Mouse (Mus musculus) left cerebral cortex, adult 18-20 months (tissue): ENCODE results near the gene Selp. TPM values are rescaled to one million over a fixed set of nuclear protein-coding genes. Genes with fewer than 3 reads are reported as not detected.

ENCODE experiments used
- DNase-seq, 2 experiments: peaks; one replicate each; pipeline ENCODE4 v3.0.0; 2021 to 2022; ENCODE audit warnings: low spot score in 2 of 2, mixed read lengths in 1 of 2
- total RNA-seq, 2 experiments: library from RNA; stranded (reverse); gene quantifications; 2 replicates each; pipeline ENCODE4 v1.2.3; 2021

The Selp gene
- total RNA-seq, 2 experiments from 2014 or later: not detected

DNA sequence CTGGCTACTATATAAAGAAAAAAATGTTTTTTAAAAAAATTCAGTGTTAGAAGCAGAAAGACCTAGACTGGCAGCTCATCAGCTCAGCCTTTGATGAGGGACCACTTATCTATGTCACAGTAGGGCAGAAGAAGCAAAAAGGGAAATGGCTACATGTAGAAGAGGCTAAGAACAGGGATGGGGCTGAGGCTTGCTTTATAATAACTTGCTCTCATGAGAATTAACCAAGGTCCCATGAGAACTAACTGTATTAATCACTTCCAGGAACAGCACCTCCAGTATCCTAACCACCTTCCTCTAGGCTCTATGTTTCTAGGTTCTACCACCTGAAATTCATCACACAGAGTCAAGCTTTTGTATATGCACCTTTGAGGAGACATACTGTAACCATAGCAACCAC lies 61.8 kb downstream of the Selp start:
- no peak for DNase-seq

GRCm38 (mm10) chr1:164178429-164178828 lies 63.4 kb downstream of the Selp start:
- DNase-seq: no peak

DNA sequence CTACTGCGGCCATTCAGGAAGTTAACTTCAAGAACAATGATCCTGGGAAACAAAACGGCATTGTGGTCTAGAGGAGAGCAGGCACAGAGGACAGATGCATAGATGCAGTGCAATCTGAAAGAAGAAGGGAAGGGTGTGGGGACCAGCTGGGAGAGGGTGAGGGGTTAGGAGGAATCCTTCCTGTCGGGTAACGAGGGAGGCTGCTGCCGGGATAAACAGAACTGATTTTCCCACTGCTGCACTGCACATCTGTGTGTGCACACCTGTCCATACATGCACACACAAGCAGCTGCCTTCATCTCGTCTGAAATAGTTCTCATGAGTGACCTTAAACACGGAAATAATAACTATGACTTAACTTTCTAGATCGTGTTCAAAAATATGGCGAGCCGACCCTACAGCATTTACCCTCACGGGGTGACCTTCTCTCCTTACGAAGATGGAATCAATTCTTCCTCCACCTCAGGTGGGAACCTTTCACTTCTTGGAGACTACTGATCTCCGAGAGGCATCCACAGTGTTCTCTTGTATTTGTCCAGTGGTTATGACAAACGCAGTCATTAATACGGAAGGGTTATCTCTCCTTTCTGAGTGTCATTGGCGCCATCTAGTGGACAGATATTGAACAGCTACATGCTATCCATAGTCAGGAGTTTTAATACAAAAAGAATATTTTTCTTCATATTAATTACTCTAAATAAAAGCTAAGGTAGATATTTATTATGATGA lies 69.2 kb downstream of the Selp start:
- DNase-seq: peak; percentile 59 to 79

- DNase-seq: no peak
Observed at GRCm38 (mm10) chr1:164184871-164185223, 69.8 kb downstream of the Selp start.

- no peak for DNase-seq
Observed at GRCm38 (mm10) chr1:164185316-164185715, 70.3 kb downstream of the Selp start.

DNA sequence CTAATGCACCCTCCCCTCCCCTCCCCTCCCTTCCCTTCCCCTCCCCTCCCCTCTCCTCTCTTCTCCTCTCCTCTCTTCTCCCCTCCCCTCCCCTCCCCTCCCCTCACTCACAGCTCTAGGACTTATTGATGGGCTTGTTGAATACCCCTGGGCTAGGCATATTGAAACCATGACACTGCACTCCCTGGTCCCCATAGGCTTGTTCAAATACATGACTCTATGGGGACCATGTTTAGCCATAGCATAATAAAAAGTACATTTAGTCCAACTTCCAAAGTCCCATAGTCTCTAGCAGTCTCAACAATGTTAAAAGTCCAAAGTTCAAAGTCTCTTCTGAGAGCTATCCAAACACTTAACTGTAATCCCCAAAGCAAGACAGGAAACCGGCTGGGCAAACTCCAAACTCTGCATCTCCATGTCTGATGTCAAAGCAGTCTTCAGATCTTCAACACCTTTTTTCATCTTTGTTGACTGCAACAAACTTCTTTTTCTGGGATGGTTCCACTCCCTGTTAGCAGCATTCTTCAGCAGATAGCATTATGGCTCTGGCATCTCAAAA lies 72.0 kb downstream of the Selp start:
- DNase-seq: no peak

GRCm38 (mm10) chr1:164199551-164199950 lies 84.5 kb downstream of the Selp start:
- no peak for DNase-seq

Other genes with a start within 250 kb of the Selp start
- 10 to 100 TPM; 21.0 to 22.3 TPM for gene Scyl3, start 186.2 kb upstream of the Selp start, total RNA-seq
- 1 to 10 TPM in 1 of 2 experiments, under 1 TPM in 1; 0.91 to 1.0 TPM for gene BC055324, start 120.5 kb upstream of the Selp start, total RNA-seq
- 1 to 10 TPM; 5.4 to 5.7 TPM for gene Mettl18, start 120.4 kb upstream of the Selp start, total RNA-seq
- gene Sele, start 67.0 kb upstream of the Selp start, total RNA-seq: under 1 TPM in 1 of 2 experiments, not detected in 1; 0.12 TPM
- not detected for gene Sell, start 53.3 kb upstream of the Selp start, total RNA-seq
- gene F5, start 36.6 kb downstream of the Selp start, total RNA-seq: under 1 TPM; 0.42 to 0.72 TPM
- 10 to 100 TPM; 13.7 TPM for gene Slc19a2, start 133.8 kb downstream of the Selp start, total RNA-seq
- 10 to 100 TPM; 24.6 to 25.3 TPM for gene Ccdc181, start 160.3 kb downstream of the Selp start, total RNA-seq
- 10 to 100 TPM; 22.2 to 23.2 TPM for gene Nme7, start 188.9 kb downstream of the Selp start, total RNA-seq
- gene Blzf1, start 192.2 kb downstream of the Selp start, total RNA-seq: 10 to 100 TPM; 22.0 to 23.6 TPM